Mouse (Mus musculus) kidney, postnatal 10 days (tissue): Measurements from ENCODE around the gene Tmprss11c.
"Not testable (repeated sequence)": the region's sequence is repeated elsewhere in the genome, so short reads cannot be mapped to it uniquely, and the experiment has no call there.

Source experiments
- DNase-seq: peaks from one replicate; pipeline ENCODE4 v3.0.0; 2021; ENCODE audit warnings: mixed read lengths

The Tmprss11c gene

GRCm38 (mm10) chr5:86289208-86289607, at the start of gene Tmprss11c:
Gene Tmprss11c, minus strand, starts transcription at chr5:86289308.
- no peak for DNase-seq

- DNase-seq = not testable (repeated sequence)
Observed at GRCm38 (mm10) chr5:86318018-86318956, 29.2 kb upstream of the Tmprss11c start.

GRCm38 (mm10) chr5:86306116-86306515, 17.0 kb upstream of the Tmprss11c start:
- peak; percentile 6 for DNase-seq

GRCm38 (mm10) chr5:86303877-86304276, 14.8 kb upstream of the Tmprss11c start:
- no peak for DNase-seq

GRCm38 (mm10) chr5:86246559-86246958, 42.5 kb downstream of the Tmprss11c start:
- DNase-seq = no peak

- no peak for DNase-seq
Observed at GRCm38 (mm10) chr5:86244880-86245279, 44.2 kb downstream of the Tmprss11c start.

GRCm38 (mm10) chr5:86244275-86244674, 44.8 kb downstream of the Tmprss11c start:
- DNase-seq = no peak

GRCm38 (mm10) chr5:86227156-86227853, 61.8 kb downstream of the Tmprss11c start:
- DNase-seq = no peak

GRCm38 (mm10) chr5:86197801-86198200, 91.3 kb downstream of the Tmprss11c start, which contains the start of gene Gnrhr:
Gene Gnrhr, minus strand, starts transcription at chr5:86197901.
- no peak for DNase-seq

- DNase-seq = no peak
Observed at GRCm38 (mm10) chr5:86191356-86191755, 97.8 kb downstream of the Tmprss11c start.

- peak; percentile 62 for DNase-seq
Observed at GRCm38 (mm10) chr5:86190770-86191169, 98.3 kb downstream of the Tmprss11c start.

- no peak for DNase-seq
Observed at GRCm38 (mm10) chr5:86190290-86190689, 98.8 kb downstream of the Tmprss11c start.

- no peak for DNase-seq
Observed at GRCm38 (mm10) chr5:86187441-86187840, 101.7 kb downstream of the Tmprss11c start.
